Mouse (Mus musculus) small intestine, adult 2 months (tissue): Measurements from ENCODE around the gene Cyfip2. TPM values are rescaled to one million over a fixed set of nuclear protein-coding genes. Genes with fewer than 3 reads are reported as not detected.

Experiments
- H3K27ac ChIP-seq: fragments of 200-500 bp; 2 replicates; pipeline ENCODE4 v1.5.1; 2012; ENCODE audit warnings: low read depth, low read length, control low read depth, inconsistent platforms; ENCODE audit not compliant: insufficient read depth
- H3K27me3 ChIP-seq: fragments of 200-500 bp; 2 replicates; pipeline ENCODE4 v1.6.1; 2012; ENCODE audit warnings: mild to moderate bottlenecking, moderate library complexity, low read length, inconsistent platforms; ENCODE audit not compliant: control insufficient read depth, insufficient read depth
- H3K36me3 ChIP-seq: fragments of 200-500 bp; 2 replicates; pipeline ENCODE4 v1.6.1; 2012; ENCODE audit warnings: mild to moderate bottlenecking, low read length, control low read depth, inconsistent platforms; ENCODE audit not compliant: control insufficient read depth, insufficient read depth
- H3K4me1 ChIP-seq: fragments of 200-500 bp; 2 replicates; pipeline ENCODE4 v1.6.1; 2012; ENCODE audit warnings: low read length, inconsistent platforms, mixed read lengths; ENCODE audit not compliant: control insufficient read depth, insufficient read depth, insufficient read length
- H3K4me3 ChIP-seq: fragments of 200-500 bp; 2 replicates; pipeline ENCODE4 v1.5.1; 2012; ENCODE audit warnings: low read depth, mild to moderate bottlenecking, control low read depth, inconsistent platforms, low read length, moderate library complexity
- CTCF ChIP-seq: fragments of 200-500 bp; IDR thresholded peaks from 2 replicates; pipeline ENCODE4 v1.5.1; 2012; ENCODE audit warnings: low read depth, mild to moderate bottlenecking, control low read depth, inconsistent platforms, low read length, moderate library complexity, mixed read lengths; ENCODE audit not compliant: insufficient replicate concordance, insufficient read length; ENCODE audit errors: extremely low read depth
- POLR2A ChIP-seq: fragments of 200-500 bp; IDR thresholded peaks from 2 replicates; pipeline ENCODE4 v1.6.1; 2012; ENCODE audit warnings: low read depth, mild to moderate bottlenecking, control low read depth, inconsistent platforms, low read length, moderate library complexity
- WGBS: fragments of 180-500 bp; shearing (Covaris S2); methylation state at CpG from one replicate; pipeline ENCODE4 v1.1.7; 2018; 5-methylcytosine and 5-hydroxymethylcytosine counted together
- polyA plus RNA-seq: library from polyadenylated mRNA; depleted of rRNA; stranded (reverse); fragments of >200 nt; gene quantifications from 2 replicates; pipeline ENCODE4 v1.2.3, GENCODE M21; 2012

The Cyfip2 gene
- polyA plus RNA-seq, 1 experiment: 3.8 TPM

DNA sequence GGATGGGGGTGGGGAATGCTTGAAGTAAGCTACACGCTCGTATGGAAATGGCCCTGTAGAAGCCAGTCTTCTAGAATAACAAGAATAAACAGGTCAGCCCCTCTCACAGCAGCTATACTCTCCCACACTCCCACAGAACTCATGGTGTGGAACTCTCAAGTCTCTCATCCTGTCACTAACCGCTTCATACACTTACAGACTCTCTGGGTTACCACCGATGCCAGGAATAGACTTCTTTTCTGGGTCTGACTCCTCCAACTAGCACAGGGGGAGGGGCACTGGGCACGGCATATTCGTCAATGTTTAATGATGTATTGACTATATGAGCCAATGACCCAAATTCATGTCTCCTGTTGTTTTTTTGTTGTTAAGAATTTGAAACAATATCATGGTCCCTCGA is 5.9 kb downstream of the Cyfip2 start:
- Histone ChIP-seq H3K4me3 (no peak overlapping the region), H3K36me3 (no peaks in the 10 kb centered on the region), H3K27ac (no peak overlapping the region), H3K27me3 (peaks cover 8% of the 10 kb centered on the region; the same call in 1 of the 2 replicates), H3K4me1 (peaks cover 3% of the 10 kb centered on the region; the same call in 1 of the 2 replicates)
- TF ChIP-seq CTCF: no peak
- TF ChIP-seq POLR2A: no peak
- 84% methylated on average over 7 of the region's 7 CpGs for WGBS

DNA sequence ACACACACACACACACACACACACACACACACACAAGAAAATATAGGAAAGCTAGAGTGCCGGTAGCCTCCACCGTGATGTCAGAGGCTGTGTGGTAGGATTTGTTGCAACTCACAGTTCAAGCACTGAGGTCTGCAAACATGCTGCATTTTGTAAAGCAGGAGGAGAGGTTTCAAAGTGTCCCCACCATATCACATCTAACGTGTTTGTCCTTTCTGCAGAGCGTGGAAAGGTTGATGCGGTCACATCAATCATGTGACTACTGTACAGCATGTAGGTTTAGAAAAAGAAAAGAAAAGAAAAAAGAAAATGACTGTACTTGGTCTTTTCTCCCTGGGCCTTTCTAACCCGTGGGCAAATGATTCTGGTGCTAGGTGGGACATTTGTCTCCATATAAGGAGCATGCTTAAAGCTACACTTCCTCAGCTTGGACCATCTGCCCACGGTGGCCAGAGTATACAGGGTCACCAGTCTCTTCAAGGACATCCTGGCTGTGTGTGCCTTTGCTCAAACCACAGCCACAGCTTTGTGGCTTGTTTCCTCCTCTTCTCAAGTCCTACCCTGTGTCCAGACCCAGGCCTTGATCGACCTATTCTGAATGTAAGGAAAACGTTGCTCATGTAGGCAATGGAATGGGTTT is 6.7 kb downstream of the Cyfip2 start:
- Histone ChIP-seq H3K4me1 (0 out of 2 replicates have a peak, but pooled peaks cover 2% of the 10 kb centered on the region), H3K27me3 (0 out of 2 replicates have a peak, but pooled peaks cover 2% of the 10 kb centered on the region), H3K36me3 (no peaks in the 10 kb centered on the region), H3K27ac (no peak overlapping the region), H3K4me3 (no peak overlapping the region)
- WGBS: 71% methylated on average over 9 of the region's 9 CpGs
- TF ChIP-seq POLR2A (no peak), CTCF (no peak)

- WGBS: 73% methylated on average over 9 of the region's 9 CpGs
These were observed 7.6 kb downstream of the Cyfip2 start for GRCm38 (mm10) chr11:46304864-46305710.

GRCm38 (mm10) chr11:46304093-46304492 is 8.6 kb downstream of the Cyfip2 start:
- Histone ChIP-seq H3K4me1 (0 out of 2 replicates have a peak, but pooled peaks cover 2% of the 10 kb centered on the region), H3K36me3 (no peaks in the 10 kb centered on the region), H3K27me3 (no peaks in the 10 kb centered on the region), H3K4me3 (no peak overlapping the region), H3K27ac (no peak overlapping the region)
- WGBS: 61% methylated on average over 10 of the region's 10 CpGs
- TF ChIP-seq POLR2A: no peak
- no peak for TF ChIP-seq CTCF

More at GRCm38 (mm10) chr11:46304864-46305710, 7.6 kb downstream of the Cyfip2 start:
- TF ChIP-seq POLR2A (no peak), CTCF (no peak)
- no peak overlapping the region for H3K27ac ChIP-seq
- no peak overlapping the region for H3K4me3 ChIP-seq
- 0 out of 2 replicates have a peak, but pooled peaks cover 2% of the 10 kb centered on the region for H3K4me1 ChIP-seq
- no peaks in the 10 kb centered on the region for H3K27me3 ChIP-seq
- no peaks in the 10 kb centered on the region for H3K36me3 ChIP-seq

- H3K27ac ChIP-seq: no peak overlapping the region
- TF ChIP-seq POLR2A (no peak), CTCF (no peak)
- H3K4me3 ChIP-seq: no peak overlapping the region
- WGBS: 62% methylated on average over 9 of the region's 9 CpGs
- H3K27me3 ChIP-seq: no peaks in the 10 kb centered on the region
- no peaks in the 10 kb centered on the region for H3K36me3 ChIP-seq
- 0 out of 2 replicates have a peak, but pooled peaks cover 2% of the 10 kb centered on the region for H3K4me1 ChIP-seq
These were observed 10.2 kb downstream of the Cyfip2 start for GRCm38 (mm10) chr11:46302471-46302870.

- Histone ChIP-seq H3K36me3 (no peaks in the 10 kb centered on the region), H3K27me3 (no peaks in the 10 kb centered on the region), H3K27ac (no peak overlapping the region), H3K4me3 (no peak overlapping the region), H3K4me1 (0 out of 2 replicates have a peak, but pooled peaks cover 2% of the 10 kb centered on the region)
- TF ChIP-seq CTCF (no peak), POLR2A (no peak)
- 90% methylated on average over 23 of the region's 23 CpGs for WGBS
These were observed 10.9 kb downstream of the Cyfip2 start for GRCm38 (mm10) chr11:46301579-46302248.

DNA sequence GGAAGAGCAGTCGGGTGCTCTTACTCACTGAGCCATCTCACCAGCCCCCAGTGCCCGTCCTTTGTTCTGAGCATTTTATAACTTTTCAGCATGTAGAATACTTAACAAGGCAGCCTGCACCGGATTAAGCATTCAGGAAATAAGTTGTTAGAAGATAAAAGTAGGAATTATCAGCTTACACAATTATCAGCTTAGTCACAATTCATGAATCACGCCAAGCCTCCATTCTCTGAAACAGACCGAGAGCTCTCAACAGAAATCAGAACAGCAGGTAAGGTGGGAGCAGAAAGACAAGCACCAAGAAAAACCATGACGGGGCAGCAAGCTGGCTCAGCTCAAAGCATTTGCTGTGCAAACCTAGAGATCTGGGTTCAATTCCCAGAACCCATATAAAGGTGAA is 12.8 kb downstream of the Cyfip2 start:
- Histone ChIP-seq H3K36me3 (no peaks in the 10 kb centered on the region), H3K4me3 (no peak overlapping the region), H3K27me3 (no peaks in the 10 kb centered on the region), H3K4me1 (0 out of 2 replicates have a peak, but pooled peaks cover under 1% of the 10 kb centered on the region), H3K27ac (no peak overlapping the region)
- no peak for TF ChIP-seq CTCF
- TF ChIP-seq POLR2A: no peak
- WGBS: 39% methylated on average over 6 of the region's 6 CpGs
